Mouse (Mus musculus): ENCODE results near the gene Dag1.

Dag1 gene

DNA sequence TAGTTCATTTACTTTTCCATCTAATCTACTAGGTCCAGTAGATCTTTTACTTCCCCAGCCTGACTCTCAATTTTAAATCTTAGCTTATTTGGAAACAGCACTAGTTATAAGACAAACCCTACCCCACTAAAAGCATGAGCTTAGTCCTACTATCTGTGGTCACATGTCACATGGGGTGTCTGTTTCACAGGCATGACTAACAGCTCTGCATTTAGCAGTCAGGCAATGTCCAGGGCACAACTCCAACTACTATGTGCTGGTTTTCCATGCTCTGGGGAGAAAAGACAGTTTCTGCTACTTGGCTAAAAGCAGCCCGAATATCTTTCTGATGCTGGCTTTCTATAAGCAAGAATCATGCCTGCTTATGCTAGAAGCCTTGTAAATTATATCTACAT, 43.4 kb downstream of the Dag1 start:
- DNase-seq = no peak

DNA sequence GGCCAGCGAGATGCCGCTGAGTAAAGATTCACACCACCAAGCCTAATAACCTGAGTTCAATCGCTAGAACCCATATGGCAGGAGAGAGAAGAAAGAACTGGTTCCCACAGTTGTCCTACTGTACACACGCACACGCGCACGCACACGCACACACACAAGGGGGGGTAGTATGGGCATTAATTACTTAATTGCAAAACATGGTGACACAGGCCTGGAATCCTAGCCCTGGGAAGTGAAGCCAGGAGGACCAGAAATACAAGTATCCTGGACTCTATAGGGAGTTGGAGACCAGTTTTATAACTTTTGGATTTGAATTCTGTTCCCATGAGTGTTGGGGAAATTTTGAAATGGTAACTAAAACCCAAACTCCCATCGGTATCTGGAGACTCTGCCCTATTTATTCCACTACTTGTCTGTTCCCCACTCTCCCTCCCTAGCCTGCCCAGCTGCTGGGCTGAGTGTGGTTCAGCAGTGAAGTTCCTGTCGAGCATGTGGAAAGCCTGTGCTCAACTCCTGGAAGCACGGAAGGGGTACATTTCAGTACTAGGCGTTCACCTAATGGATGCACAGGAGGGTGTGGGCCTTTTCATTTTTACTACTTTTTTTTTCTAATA, 43.9 kb downstream of the Dag1 start:
- no peak for DNase-seq

DNA sequence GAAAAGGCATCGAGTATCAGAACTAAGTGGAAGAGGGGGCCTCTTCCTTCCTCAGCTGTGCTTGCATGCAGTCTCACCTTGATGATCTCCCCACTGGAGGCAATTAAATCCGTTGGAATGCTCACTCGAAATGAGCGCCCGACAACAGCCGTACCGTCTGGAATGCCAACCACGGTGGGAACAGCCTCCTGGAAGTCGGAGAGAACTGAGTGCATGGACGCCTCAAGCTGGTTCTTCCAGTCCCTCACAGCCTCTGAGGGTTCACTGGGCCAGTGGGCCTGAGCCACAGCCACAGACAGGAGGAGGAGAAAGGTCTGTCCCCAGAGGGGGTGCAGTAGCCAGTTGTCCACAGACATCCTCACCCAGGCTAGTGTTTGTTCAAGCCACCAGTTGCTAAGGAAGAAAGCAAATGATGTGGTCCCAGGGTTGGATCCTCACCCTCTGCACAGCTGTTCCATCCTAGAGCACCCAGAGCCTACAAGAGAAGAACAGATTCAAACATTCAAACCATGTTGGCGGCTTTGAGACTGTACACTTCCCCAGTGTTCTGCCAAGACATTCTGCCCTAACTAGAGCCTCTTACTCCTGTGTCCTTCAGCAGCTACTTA, 45.7 kb downstream of the Dag1 start:
- DNase-seq = no peak

DNA sequence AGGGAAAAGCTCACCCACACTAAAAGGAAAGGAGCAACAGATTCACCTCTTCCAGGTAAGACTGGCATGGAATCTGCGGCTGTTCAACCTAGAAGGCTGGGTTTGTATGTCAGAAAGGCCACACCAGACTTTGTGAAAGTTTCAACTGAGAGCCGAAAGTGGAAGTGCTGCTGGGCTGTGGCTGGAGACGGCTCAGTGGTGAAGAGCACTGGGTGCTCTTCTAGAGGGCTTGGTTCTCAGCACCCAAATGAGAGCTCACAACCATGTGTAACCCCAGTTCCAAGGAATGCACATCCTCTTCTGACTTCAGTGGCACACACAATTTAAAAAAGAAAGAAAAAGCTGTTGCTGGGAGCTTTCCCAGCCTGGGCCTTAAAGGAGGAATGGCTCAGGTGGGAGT, 46.4 kb downstream of the Dag1 start:
- no peak for DNase-seq

DNA sequence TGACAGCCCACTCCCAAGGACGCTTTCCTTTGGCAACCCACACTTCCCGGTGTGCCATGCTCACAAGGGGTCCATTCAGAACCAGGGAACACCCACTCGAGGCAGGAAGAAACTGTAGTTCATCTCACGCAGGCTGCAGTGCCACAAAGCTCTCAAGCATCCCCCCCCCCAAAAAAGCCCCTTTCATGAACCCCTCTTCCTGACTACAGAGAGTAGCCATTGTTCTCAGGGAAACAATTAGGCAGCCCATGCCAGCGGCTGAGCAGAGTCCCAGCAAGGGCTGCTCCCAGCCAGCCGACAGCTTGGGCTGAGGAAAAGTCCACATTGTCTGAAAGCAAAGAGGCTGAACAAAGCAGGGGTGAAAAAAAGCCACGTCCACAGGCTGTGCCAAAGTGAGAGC, 50.7 kb downstream of the Dag1 start:
- no peak for DNase-seq

DNA sequence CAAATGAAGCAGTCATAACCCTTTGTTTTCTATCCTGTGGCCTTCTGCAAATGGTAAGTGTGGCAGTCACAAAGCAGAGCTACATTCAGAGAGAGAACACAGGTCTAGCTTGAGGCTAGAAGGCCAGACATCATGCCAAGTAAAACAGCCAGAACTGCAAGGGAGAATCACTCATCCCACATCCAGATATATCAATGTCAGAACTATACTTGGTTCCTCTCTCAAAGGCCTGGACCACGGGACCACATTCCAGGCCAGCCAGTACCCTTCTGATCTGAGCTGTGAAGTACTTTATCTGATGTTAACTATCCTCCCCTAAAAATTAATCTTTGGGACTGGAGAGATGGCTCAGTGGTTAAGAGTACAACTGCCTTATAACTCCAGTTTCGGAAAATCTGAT, 51.3 kb downstream of the Dag1 start:
- DNase-seq = no peak

DNA sequence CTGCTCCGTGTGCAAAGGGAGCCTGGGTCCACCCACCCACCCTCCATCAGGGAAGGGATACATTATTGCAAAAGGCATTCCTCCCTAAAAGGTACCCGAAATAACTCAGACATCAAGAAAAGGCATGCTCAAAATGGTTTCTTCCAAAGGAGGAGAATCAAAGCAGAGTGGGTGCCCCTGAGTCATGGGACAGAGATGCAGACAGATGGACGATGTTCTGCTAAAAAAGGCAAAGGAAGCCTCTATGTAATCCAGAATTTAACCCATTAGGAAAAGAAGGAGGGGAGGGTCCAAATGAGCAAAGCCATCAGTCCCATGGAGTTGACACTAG, 58.2 kb downstream of the Dag1 start:
- DNase-seq = no peak

DNA sequence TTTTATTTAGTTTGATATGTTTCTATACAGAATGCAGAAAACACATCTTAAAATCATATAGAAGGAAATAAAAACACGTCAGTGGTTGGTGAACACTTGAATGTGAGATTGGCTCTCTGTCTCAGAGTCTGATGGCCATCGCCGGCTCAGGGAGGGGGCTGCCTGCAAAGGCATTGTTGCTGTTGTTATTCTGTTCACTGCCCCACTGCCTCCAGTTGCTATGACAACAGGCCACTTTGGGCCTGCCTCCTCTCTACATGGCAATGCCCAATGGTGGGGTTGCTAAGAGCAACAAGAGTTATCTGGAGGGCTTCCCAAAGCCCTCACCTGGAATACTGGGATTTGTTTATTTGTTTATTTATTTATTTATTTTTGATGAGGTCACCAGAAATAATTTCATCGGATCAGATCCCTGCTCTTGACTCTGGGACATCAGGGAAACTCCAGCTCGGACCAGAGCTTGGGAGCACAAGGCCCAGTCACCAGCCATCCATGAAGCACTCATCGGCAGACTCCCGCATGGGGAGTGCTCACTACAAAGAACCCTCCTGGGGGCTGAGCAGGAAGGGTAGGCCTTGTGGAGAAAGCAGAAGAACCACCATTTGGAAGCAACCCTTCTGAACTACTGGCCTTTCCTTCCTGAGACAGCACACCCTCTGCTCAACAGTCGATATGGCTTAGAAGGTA, 58.7 kb downstream of the Dag1 start:
- DNase-seq = peak; percentile 41

DNA sequence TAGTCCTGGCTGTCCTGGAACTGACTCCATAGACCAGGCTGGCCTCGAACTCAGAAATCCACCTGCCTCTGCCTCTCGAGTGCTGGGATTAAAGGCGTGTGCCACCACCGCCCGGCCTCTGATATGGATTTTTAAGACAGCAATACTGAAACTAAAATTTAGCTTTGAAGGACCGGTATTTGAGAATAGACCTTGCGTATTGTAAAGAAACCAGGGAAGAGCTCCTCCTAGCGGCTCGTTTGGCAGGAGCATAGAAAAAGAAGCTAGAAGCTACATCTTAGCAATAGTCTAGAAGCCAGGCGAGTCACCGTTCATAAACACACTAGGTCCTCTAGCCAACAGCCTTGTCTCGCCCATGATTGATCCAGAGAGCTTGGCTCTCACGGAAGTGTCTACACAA, 60.7 kb downstream of the Dag1 start:
- peak; percentile 72 for DNase-seq

DNA sequence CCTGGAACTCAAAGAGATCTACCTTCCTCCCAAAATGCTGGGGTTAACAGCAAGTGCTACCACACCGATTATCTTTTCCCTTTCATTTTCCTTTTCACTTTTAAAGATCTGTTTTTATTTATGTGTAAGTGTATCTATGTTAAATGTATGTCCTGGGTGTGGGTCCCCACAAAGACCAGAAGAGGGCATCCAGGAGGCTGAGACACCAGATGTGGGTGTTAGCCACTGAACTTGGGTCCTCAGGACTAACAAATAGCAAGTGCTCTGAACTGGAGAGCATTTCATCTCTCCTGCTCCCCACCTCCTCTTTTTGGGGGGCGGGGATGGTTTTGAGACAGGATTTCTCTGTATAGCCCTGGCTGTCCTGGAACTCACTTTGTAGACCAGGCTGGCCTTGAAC, 61.6 kb downstream of the Dag1 start:
- peak; percentile 35 for DNase-seq

DNA sequence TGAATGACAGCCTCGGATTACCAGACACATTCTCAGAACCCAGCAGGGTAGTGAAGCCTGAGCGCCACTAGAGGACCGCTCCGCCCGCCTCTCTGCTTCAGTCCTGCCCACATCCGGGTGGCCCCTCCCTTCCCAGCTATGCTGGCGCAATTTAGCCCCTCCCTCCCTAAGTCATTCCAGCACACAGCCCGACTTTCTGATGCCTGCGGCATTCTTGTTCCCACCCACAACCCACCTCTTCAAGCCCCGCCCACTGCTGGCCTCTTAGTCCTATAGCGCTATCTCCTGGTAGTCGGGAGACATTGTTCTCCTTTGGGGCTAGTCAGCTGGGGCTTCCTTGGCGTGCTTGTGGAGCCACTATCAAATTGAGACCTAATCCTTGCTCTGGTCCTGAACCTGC, 62.6 kb downstream of the Dag1 start:
- peak; percentile 98 for DNase-seq

DNA sequence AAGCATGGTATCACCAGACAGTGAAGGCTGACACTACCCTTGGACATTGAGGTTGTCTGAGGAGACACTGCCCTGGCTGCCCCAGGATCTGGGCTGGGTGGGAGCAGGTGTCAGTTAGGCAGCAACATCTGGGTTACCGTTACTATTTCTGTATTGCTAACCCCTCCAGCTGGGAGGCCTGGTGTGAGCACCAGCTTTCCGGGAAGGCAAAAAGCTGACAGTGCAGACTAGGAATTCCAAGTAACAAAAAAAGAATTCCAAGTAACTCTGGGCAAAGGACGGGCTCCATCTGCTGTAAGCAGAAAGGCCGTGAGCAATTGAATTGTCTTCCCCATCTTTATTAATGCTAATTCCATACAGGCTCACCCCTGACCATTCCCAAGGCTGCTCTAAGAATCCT, 65.1 kb downstream of the Dag1 start:
- peak; percentile 21 for DNase-seq

DNA sequence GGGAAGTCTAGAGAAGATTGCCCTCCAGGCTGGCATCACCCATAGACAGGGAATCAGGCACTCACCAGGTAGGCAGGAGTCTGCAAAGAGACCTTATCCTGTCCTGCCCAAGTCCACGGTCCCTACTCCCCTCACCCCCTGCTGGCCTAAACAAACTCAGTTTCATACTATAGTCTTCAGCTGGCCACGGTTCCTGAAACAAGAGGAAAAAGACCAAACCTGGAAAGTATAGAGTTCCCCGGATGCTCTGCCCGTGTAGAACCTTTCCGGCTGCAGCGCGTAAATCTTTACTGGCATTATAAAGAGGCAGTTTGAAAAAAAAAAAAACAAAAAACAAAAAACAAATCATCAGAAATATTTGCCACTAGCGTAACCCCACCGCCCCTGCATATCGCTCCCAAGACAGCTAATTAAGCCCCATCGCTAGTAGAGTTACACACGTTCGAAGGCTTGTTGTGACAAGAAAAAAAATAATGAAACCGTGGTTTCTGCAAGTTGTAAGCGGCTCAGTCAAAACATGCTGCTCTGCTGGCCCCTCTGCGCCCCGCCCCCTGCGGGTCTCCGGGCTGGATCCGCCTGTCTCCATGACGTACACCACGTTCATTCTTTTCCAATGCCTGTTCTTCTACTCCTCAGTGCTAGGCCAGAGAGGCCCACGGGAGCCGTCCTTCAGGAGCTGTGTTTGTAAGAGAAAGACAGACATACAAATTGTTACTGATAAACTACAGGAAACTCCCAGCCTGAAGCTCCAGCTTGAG, 66.7 kb downstream of the Dag1 start:
- DNase-seq = peak; percentile 35

DNA sequence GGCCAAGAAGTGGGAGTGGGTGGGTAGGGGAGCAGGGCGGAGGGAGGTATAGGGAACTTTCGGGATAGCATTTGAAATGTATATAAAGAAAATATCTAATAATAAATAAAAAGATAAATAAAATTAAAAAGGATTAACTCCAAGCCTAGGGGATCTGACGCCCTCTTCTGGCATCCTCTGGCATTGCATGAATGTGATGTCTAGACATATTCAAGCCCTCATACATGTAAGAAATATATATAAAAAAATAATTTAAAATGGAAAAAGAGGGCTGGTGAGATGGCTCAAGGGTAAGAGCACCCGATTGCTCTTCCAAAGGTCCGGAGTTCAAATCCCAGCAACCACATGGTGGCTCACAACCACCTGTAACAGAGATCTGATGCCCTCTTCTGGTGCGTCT, 67.5 kb downstream of the Dag1 start:
- peak; percentile 35 for DNase-seq

DNA sequence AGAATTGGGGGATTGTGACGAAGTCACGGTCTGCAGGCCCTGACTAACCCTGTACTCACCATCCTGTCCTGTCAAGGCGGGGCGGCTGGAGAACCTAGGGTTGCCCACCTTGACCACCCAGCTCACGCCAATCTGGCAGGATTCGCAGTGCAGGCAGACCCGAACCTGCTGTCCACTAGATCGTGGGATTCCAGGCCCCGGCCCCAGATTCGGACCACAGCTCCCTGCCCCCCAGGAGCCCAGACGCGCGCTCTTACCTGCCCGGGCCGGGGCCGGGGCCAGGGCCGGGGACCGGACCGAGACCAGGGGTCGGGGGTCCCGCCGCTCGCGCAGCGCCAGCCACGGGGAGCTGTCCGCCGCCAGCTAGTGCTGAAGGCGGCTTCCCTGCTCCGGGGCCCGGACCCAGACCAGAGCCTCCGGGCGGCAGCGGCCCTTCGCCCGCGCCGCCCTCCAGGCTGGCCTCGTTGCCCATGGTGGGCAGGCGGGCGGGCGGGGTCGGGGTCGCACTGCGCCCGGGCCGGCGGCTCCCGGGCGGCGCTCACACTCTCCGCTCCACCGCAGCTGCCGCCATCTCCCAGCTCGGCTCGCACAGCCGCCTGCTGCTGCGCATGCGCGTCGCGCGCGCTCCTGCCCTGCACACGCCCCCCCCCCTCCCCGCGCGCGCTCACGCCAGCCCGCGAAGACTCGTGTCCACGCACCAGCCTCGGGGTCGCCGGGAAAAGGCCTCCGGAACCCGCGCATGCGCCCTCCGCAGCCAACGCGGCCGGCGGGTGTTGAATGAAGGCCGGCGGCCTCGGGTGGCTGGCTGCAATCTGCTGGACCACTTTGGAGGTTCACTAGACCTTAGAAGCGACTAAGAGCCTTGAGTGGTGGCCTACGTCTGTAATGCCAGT, 73.7 kb downstream of the Dag1 start, which contains the start of gene Bsn:
Bsn (minus strand) TSS at position 598 of the 893 bp plus-strand sequence.
- peak; percentile 94 for DNase-seq

DNA sequence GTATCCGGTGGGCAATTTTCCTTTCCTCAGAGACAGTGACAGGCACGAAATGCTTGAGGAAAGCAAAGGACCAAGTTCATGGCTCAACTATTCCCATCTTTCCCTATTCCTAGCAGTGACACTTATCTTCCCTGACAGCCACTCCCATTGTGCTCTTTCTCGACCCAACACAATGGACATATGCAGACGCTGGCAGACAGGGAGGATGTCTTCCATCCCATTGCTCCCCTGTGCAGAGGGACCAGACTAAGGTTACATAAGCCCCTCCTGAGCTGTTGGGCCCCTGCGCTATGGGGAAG, 74.3 kb downstream of the Dag1 start:
- no peak for DNase-seq

DNA sequence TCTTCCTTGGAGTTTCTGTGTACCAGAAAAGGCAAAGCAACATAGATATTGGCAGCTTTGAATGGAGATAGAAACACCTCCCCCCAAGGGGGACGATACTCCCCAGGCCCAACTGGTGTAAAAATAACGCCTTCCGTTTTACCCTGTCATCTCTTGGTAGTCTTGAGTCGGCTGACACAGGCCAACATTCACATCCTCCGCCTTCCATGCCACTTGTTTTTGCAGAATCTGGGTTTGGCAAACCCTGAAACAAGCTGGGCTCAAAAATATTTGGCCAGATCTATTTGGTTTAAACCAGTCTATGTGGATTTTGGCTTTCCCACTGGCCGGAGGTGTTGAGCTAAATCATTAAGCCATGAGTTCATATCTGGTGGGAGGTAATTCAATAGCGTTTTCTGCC, 74.7 kb downstream of the Dag1 start:
- DNase-seq = peak; percentile 63

DNA sequence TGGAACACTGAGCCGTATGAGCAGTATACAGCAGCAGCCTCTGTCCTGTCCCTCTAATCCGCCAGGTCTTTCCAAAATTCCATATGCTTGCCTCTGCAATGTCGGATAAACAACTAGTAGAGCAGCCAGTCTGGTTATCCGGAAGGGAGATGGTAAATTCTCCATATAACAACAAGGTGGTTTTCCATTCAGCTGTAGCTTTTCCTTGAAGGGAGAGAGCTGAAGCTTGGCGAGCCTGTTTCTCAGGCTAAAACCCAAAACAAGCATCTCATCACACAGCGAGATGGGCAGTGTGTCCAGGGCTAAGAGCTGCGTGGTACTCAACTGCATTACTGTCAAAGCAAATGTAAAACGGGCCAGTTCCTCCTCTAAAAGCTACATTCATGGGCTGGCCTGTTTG, 75.2 kb downstream of the Dag1 start:
- DNase-seq = no peak

DNA sequence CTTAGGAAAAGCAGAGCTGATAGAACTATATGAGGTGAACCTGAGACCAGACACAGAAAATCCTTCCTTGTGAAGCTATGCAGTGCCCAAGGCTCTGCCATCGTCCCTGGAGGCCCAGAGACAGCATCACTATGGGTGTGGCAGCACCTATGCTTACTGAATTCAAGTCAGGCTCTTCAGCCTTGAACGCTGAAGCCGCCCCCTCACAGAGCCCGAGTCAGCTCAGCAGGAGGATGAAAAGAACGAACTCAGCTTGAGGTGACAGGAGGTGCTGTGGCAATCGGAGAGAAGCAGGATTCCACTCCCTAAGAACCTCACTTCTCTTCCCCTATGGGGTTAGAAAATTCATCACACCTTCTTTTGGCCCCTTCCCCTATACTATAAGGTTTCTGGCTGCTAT, 76.1 kb downstream of the Dag1 start:
- no peak for DNase-seq

DNA sequence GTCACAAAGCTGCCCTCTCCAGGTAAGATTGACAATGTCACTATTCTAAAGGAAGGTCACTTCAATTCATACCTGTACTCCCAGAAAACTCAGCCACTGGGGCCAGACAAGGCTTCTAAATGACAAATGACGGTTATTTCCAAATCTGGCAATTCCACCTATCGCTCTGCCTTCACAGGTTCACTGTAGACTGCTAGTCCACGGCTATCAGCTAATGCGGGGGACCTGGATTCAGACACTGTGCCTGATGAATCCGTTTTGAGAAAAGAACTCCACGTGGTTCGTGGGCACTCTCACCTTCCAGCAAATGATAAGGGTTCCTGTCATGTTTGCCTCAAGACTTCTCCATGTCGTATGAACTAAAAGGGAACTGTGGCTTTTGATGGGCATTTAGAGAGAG, 78.0 kb downstream of the Dag1 start:
- DNase-seq = no peak

DNA sequence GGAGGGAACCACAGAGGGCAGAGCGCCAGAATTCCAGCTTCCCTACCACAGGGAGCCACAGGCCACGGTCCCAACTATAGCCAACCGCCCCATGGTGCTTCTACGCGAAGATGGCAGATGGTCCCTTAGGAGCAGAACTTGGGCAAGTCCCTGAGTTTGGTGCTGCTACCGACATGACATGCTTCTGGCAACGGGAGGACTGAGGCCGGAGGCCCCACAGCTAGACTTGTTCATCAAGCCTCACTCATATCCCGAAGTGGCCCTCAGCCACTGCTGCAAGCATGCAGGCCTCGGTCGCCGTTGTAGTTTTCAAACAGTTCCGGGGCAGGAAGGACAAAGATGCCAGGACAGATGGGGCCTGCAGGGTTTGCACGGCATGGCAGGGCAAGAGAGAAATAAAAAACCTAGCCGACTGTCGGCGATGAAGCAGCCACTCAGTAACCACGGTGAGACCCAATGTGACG, 80.2 kb downstream of the Dag1 start:
- peak; percentile 73 for DNase-seq

DNA sequence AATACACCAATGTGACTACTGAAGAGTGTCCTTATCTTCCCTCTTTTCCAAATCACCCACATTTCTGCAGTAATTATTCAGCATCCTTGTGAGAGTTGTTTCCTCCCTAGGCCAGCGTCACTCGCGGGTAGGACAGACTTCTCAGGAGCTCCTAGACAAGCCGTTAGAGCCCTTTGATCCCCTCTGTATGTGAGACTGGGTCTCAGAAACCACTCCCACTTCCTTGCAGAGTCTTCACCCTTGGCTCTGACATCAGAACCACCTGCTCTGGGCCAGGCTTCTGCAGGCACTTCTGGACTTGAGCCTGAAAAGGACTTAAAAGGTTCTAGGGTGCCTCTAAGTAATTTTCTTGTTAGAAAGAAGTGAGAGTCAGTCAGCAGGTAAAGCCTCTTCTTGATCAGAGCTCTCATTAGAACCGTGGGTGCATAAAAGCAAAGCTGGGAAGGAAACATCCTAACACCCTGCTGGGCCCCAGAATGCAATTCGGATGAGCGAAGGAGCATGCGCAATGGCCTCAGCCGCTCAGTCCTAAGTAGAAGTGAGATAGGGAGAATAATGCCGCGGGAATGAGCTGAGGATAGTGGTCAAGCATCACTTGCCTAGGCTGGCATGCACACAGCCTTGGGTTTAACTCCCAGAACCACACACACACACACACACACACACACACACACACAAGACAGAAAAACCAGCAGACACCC, 80.8 kb downstream of the Dag1 start:
- no peak for DNase-seq
